Mouse (Mus musculus): ENCODE results near the gene Gm42957.
"Not testable (repeated sequence)": the region's sequence is repeated elsewhere in the genome, so short reads cannot be mapped to it uniquely, and the experiment has no call there.

Gm42957 gene

GRCm38 (mm10) chr3:96678456-96678855, 43.2 kb downstream of the Gm42957 start:
- no peak for DNase-seq

- no peak for DNase-seq
These were observed 43.9 kb downstream of the Gm42957 start for GRCm38 (mm10) chr3:96679159-96679674.

- DNase-seq = no peak
These were observed 45.1 kb downstream of the Gm42957 start for GRCm38 (mm10) chr3:96680269-96680956.

GRCm38 (mm10) chr3:96683496-96683895, 48.2 kb downstream of the Gm42957 start:
- DNase-seq = no peak

- no peak for DNase-seq
These were observed 49.0 kb downstream of the Gm42957 start for GRCm38 (mm10) chr3:96684151-96684821.

GRCm38 (mm10) chr3:96684822-96685156, 49.5 kb downstream of the Gm42957 start:
- no peak for DNase-seq

GRCm38 (mm10) chr3:96686057-96686456, 50.8 kb downstream of the Gm42957 start:
- DNase-seq = not testable (repeated sequence)

- no peak for DNase-seq
These were observed 53.6 kb downstream of the Gm42957 start for GRCm38 (mm10) chr3:96688854-96689253.

- no peak for DNase-seq
These were observed 55.0 kb downstream of the Gm42957 start for GRCm38 (mm10) chr3:96690298-96690697.

GRCm38 (mm10) chr3:96692506-96692905, 57.2 kb downstream of the Gm42957 start:
- no peak for DNase-seq

- DNase-seq = no peak
These were observed 58.3 kb downstream of the Gm42957 start for GRCm38 (mm10) chr3:96693579-96693978.

GRCm38 (mm10) chr3:96696198-96696765, 61.0 kb downstream of the Gm42957 start, which contains the start of gene Pias3:
Gene Pias3, plus strand, starts transcription at chr3:96696384.
- peak; percentile 88 to 92 for DNase-seq

- peak; percentile 92 to 93 for DNase-seq
These were observed 61.8 kb downstream of the Gm42957 start for GRCm38 (mm10) chr3:96696766-96697732.

GRCm38 (mm10) chr3:96698993-96699690, 63.9 kb downstream of the Gm42957 start:
- DNase-seq = no peak

- no peak for DNase-seq
These were observed 65.1 kb downstream of the Gm42957 start for GRCm38 (mm10) chr3:96700376-96700775.

GRCm38 (mm10) chr3:96701003-96701402, 65.7 kb downstream of the Gm42957 start:
- no peak for DNase-seq
